14 mouse cellular contexts compared by ENCODE assay signal in genomic region chr16:94059820-94060219, GRCm38 (mm10). TPM values are rescaled to one million over a fixed set of nuclear protein-coding genes. Genes with fewer than 3 reads are reported as not detected.
DNase-seq lines count a peak whose midpoint lies in the region; ATAC-seq and TF ChIP-seq lines count a peak whose summit lies in the region.
"Had no signal": no experiment of that assay in that cellular context is flagged by ENCODE, and none has a peak within 500 bp of the region (broad histone marks: within the 10 kb centered on the region; RNA-seq: fewer than 3 reads in every experiment).

No protein-coding gene starts in this region.

- H3K4me3 ChIP-seq in lung, embryonic 14.5 days (ENCODE audit: low read depth, low read length), result no peak overlapping the region
- no peak overlapping the region for H3K4me3 ChIP-seq in lung, postnatal 0 days (ENCODE audit: low read depth, low read length)
- 0 out of 2 replicates have a peak overlapping the region, but pooled peaks have one; percentile 23 for H3K4me3 ChIP-seq in embryonic facial prominence, embryonic 10.5 days
- H3K4me3 ChIP-seq in kidney, adult 2 months (ENCODE audit: insufficient read depth, low read depth, low read length), result no peak overlapping the region
- H3K4me3 ChIP-seq in limb, embryonic 15.5 days, result no peak overlapping the region
- H3K4me3 ChIP-seq: embryonic facial prominence, embryonic 15.5 days; myocyte had no signal

- no peak for DNase-seq in lung, embryonic 14.5 days
- DNase-seq in lung, postnatal 0 days (ENCODE audit: low spot score), result no peak
- DNase-seq in embryonic facial prominence, embryonic 10.5 days (ENCODE audit: low spot score), result peak; percentile 88
- DNase-seq in kidney, adult 2 months, result peak; percentile 52
- no peak for DNase-seq in right cerebral cortex, postnatal 25 days
- DNase-seq in adipocyte (ENCODE audit: low spot score), result no peak
- DNase-seq: adrenal gland, postnatal 10 days; heart, postnatal 36 days; spleen, adult 18-20 months had no signal

- ATAC-seq in lung, embryonic 14.5 days (ENCODE audit: insufficient read depth), result peak; percentile 56; the same call in 1 of the 2 replicates
- no peak for ATAC-seq in lung, postnatal 0 days
- peak; percentile 49; the same call in 1 of the 2 replicates for ATAC-seq in limb, embryonic 15.5 days (ENCODE audit: insufficient number of reproducible peaks, low FRiP score, low TSS enrichment, low read depth)

- H3K9me3 ChIP-seq in lung, embryonic 14.5 days (ENCODE audit: low read depth, low read length), result no peaks in the 10 kb centered on the region
- no peaks in the 10 kb centered on the region for H3K9me3 ChIP-seq in lung, postnatal 0 days (ENCODE audit: low read length)
- peaks cover 14% of the 10 kb centered on the region; the same call in 1 of the 2 replicates for H3K9me3 ChIP-seq in embryonic facial prominence, embryonic 10.5 days
- H3K9me3 ChIP-seq in limb, embryonic 15.5 days, result no peaks in the 10 kb centered on the region
- H3K9me3 ChIP-seq: embryonic facial prominence, embryonic 15.5 days had no signal

- WGBS in lung, embryonic 14.5 days, result 50% methylated on average over 9 of the region's 9 CpGs
- 52% methylated on average over 9 of the region's 9 CpGs for WGBS in lung, postnatal 0 days
- WGBS in embryonic facial prominence, embryonic 10.5 days, result 31% methylated on average over 9 of the region's 9 CpGs
- WGBS in kidney, adult 2 months, result 47% methylated on average over 9 of the region's 9 CpGs
- WGBS in limb, embryonic 15.5 days, result 15% methylated on average over 9 of the region's 9 CpGs

- no peaks in the 10 kb centered on the region for H3K36me3 ChIP-seq in lung, embryonic 14.5 days (ENCODE audit: insufficient read depth)
- no peaks in the 10 kb centered on the region for H3K36me3 ChIP-seq in lung, postnatal 0 days (ENCODE audit: insufficient read depth, low read length)
- no peaks in the 10 kb centered on the region for H3K36me3 ChIP-seq in embryonic facial prominence, embryonic 10.5 days (replicated peaks)
- H3K36me3 ChIP-seq in kidney, adult 2 months (ENCODE audit: control insufficient read depth, insufficient read depth, low read length), result no peaks in the 10 kb centered on the region
- H3K36me3 ChIP-seq in limb, embryonic 15.5 days, result no peaks in the 10 kb centered on the region
- H3K36me3 ChIP-seq: embryonic facial prominence, embryonic 15.5 days had no signal

- TF ChIP-seq POLR2A in kidney, adult 2 months (IDR thresholded peaks at IDR 0.05; ENCODE audit: low read depth, low read length), result no peak

- TF ChIP-seq CTCF in lung, embryonic 14.5 days (IDR thresholded peaks at IDR 0.05; ENCODE audit: low read depth), result no peak
- no peak for TF ChIP-seq CTCF in lung, postnatal 0 days (IDR thresholded peaks at IDR 0.05)
- TF ChIP-seq CTCF in kidney, adult 2 months (conservative IDR thresholded peaks at IDR 0.05; ENCODE audit: insufficient read depth, insufficient read length, low read depth, low read length), result no peak

- no peaks in the 10 kb centered on the region for H3K27me3 ChIP-seq in lung, embryonic 14.5 days (ENCODE audit: insufficient read depth, low read length)
- H3K27me3 ChIP-seq in lung, postnatal 0 days (replicated peaks; ENCODE audit: insufficient read depth, low read length), result no peaks in the 10 kb centered on the region
- peaks cover 51% of the 10 kb centered on the region for H3K27me3 ChIP-seq in embryonic facial prominence, embryonic 10.5 days (replicated peaks; ENCODE audit: low read depth, poor library complexity, severe bottlenecking)
- no peaks in the 10 kb centered on the region for H3K27me3 ChIP-seq in kidney, adult 2 months (replicated peaks; ENCODE audit: control insufficient read depth, insufficient read depth, low read length)
- peaks cover 11% of the 10 kb centered on the region; the same call in 1 of the 2 replicates for H3K27me3 ChIP-seq in limb, embryonic 15.5 days
- H3K27me3 ChIP-seq: embryonic facial prominence, embryonic 15.5 days had no signal

- H3K4me2 ChIP-seq in lung, embryonic 14.5 days, result no peak overlapping the region
- no peak overlapping the region for H3K4me2 ChIP-seq in lung, postnatal 0 days (replicated peaks; ENCODE audit: low read depth, low read length)
- H3K4me2 ChIP-seq in limb, embryonic 15.5 days, result no peak overlapping the region
- H3K4me2 ChIP-seq: embryonic facial prominence, embryonic 15.5 days had no signal

- no peak for TF ChIP-seq EP300 in lung, postnatal 0 days (IDR thresholded peaks at IDR 0.05)

- H3K4me1 ChIP-seq in lung, embryonic 14.5 days (ENCODE audit: insufficient read depth), result no peaks in the 10 kb centered on the region
- H3K4me1 ChIP-seq in lung, postnatal 0 days (ENCODE audit: insufficient read depth, low read depth, low read length), result no peaks in the 10 kb centered on the region
- H3K4me1 ChIP-seq in embryonic facial prominence, embryonic 10.5 days, result peaks cover 42% of the 10 kb centered on the region
- H3K4me1 ChIP-seq in kidney, adult 2 months (ENCODE audit: control insufficient read depth, insufficient read depth, low read length), result no peaks in the 10 kb centered on the region
- H3K4me1 ChIP-seq in limb, embryonic 15.5 days, result peaks cover 12% of the 10 kb centered on the region

- no peak overlapping the region for H3K9ac ChIP-seq in lung, embryonic 14.5 days
- H3K9ac ChIP-seq in lung, postnatal 0 days (replicated peaks; ENCODE audit: low read depth), result no peak overlapping the region
- no peak overlapping the region for H3K9ac ChIP-seq in limb, embryonic 15.5 days
- H3K9ac ChIP-seq: embryonic facial prominence, embryonic 15.5 days had no signal

- H3K27ac ChIP-seq in lung, embryonic 14.5 days (ENCODE audit: low read depth), result no peak overlapping the region
- H3K27ac ChIP-seq in lung, postnatal 0 days (ENCODE audit: low read length), result no peak overlapping the region
- H3K27ac ChIP-seq in embryonic facial prominence, embryonic 10.5 days (replicated peaks), result peak overlapping the region; percentile 41; the same call in 1 of the 2 replicates
- no peak overlapping the region for H3K27ac ChIP-seq in kidney, adult 2 months (ENCODE audit: insufficient read depth, low read depth, low read length)
- H3K27ac ChIP-seq in limb, embryonic 15.5 days, result no peak overlapping the region
- H3K27ac ChIP-seq: embryonic facial prominence, embryonic 15.5 days; macrophage had no signal

RNA-seq across cellular contexts. Expression of gene Sim2, which starts 24.9 kb away (rescaled TPM):
- 0.04 TPM in 1 of 2 replicates, not detected in the other for polyA plus RNA-seq in lung, embryonic 14.5 days (2014; fragmentation: Nextera tagmentation; extraction: Ambion mirVana)
- not detected in 2 replicates for polyA plus RNA-seq in lung, postnatal 0 days (2015; fragmentation: Nextera tagmentation; extraction: Ambion mirVana)
- polyA plus RNA-seq in embryonic facial prominence, embryonic 10.5 days (2016; fragmentation: Nextera tagmentation; extraction: Ambion mirVana), result 0.87 and 1.5 TPM in 2 replicates
- 8.1 and 9.9 TPM in 2 replicates for polyA plus RNA-seq in kidney, adult 2 months (2012; rRNA removed)
- polyA plus RNA-seq in limb, embryonic 15.5 days (2015; fragmentation: Nextera tagmentation; extraction: Ambion mirVana), result 0.64 and 0.81 TPM in 2 replicates
- polyA plus RNA-seq: liver, adult 2 months; macrophage had no signal

RNA-seq across cellular contexts. Expression of gene Cldn14, which starts 51.2 kb away (rescaled TPM):
- not detected in 2 replicates for polyA plus RNA-seq in lung, embryonic 14.5 days (2014; fragmentation: Nextera tagmentation; extraction: Ambion mirVana)
- polyA plus RNA-seq in lung, postnatal 0 days (2015; fragmentation: Nextera tagmentation; extraction: Ambion mirVana), result not detected in 2 replicates
- not detected in 2 replicates for polyA plus RNA-seq in embryonic facial prominence, embryonic 10.5 days (2016; fragmentation: Nextera tagmentation; extraction: Ambion mirVana)
- polyA plus RNA-seq in kidney, adult 2 months (2012; rRNA removed), result 0.24 and 0.38 TPM in 2 replicates
- polyA plus RNA-seq in limb, embryonic 15.5 days (2015; fragmentation: Nextera tagmentation; extraction: Ambion mirVana), result not detected in 2 replicates
- polyA plus RNA-seq: macrophage had no signal

Comparison
In these comparisons a context has a peak if more than half of its experiments do, and no peak if none do; other contexts are left out.
1. DNase-seq: peak in embryonic facial prominence, embryonic 10.5 days (single experiment) and kidney, adult 2 months (single experiment); none in lung, embryonic 14.5 days (single experiment), lung, postnatal 0 days (single experiment), right cerebral cortex, postnatal 25 days (single experiment) and adipocyte (single experiment).